Mouse (Mus musculus) left cerebral cortex, adult 8-10 months (tissue): ENCODE measurements around the gene Hdhd5. TPM values are rescaled to one million over a fixed set of nuclear protein-coding genes. Genes with fewer than 3 reads are reported as not detected.

Source experiments
- total RNA-seq, 4 experiments: library from RNA; stranded (reverse); gene quantifications; 2 replicates each; pipeline ENCODE4 v1.2.4; 2022

Gene Hdhd5
- total RNA-seq, 4 experiments from 2014 or later: 31.7 to 36.8 (median 33.9) TPM

Other genes with a start within 250 kb of the Hdhd5 start
- gene D330020A13Rik, start 237.0 kb downstream of the Hdhd5 start, total RNA-seq: not detected
- under 1 TPM; 0.51 to 0.94 (median 0.70) TPM for gene B4galnt3, start 236.8 kb downstream of the Hdhd5 start, total RNA-seq
- gene Kdm5a, start 167.2 kb downstream of the Hdhd5 start, total RNA-seq: 10 to 100 TPM; 40.0 to 43.6 (median 42.0) TPM
- 1 to 10 TPM; 4.1 to 5.9 (median 5.3) TPM for gene Ccdc77, start 166.9 kb downstream of the Hdhd5 start, total RNA-seq
- 10 to 100 TPM; 13.8 to 24.1 (median 17.1) TPM for gene Il17ra, start 68.1 kb downstream of the Hdhd5 start, total RNA-seq
- 10 to 100 TPM; 43.6 to 47.4 (median 46.5) TPM for gene Tmem121b, start 37.5 kb downstream of the Hdhd5 start, total RNA-seq
- gene Cecr2, start 135.1 kb upstream of the Hdhd5 start, total RNA-seq: 1 to 10 TPM; 3.5 to 4.7 (median 4.2) TPM
- 10 to 100 TPM; 63.7 to 71.1 (median 66.6) TPM for gene Slc25a18, start 242.3 kb upstream of the Hdhd5 start, total RNA-seq